In genomic region chr12:55302485-55303441, GRCm38 (mm10) we compare ENCODE assay signal across 7 mouse cellular contexts. TPM values are rescaled to one million over a fixed set of nuclear protein-coding genes. Genes with fewer than 3 reads are reported as not detected.
DNase-seq lines count a peak whose midpoint lies in the region; ATAC-seq lines count a peak whose summit lies in the region.

Gene Ppp2r3c, minus strand, starts transcription at chr12:55302998.

- peak within 1 kb of the TSS; percentile 94 for H3K27ac ChIP-seq in intestine, embryonic 15.5 days
- peak within 1 kb of the TSS; percentile 97 for H3K27ac ChIP-seq in midbrain, embryonic 10.5 days (replicated peaks)

- peak within 1 kb of the TSS; percentile 60 for H3K4me2 ChIP-seq in intestine, embryonic 15.5 days (replicated peaks)

- peak within 1 kb of the TSS; percentile 62 for H3K4me3 ChIP-seq in intestine, embryonic 15.5 days (replicated peaks)
- peak within 1 kb of the TSS; percentile 71 for H3K4me3 ChIP-seq in midbrain, embryonic 10.5 days

- H3K36me3 ChIP-seq in intestine, embryonic 15.5 days = no peaks in the 10 kb centered on the region
- H3K36me3 ChIP-seq in midbrain, embryonic 10.5 days = peaks cover 46% of the 10 kb centered on the region

- peak; percentile 94 for DNase-seq in adrenal gland, adult 2 months
- peak; percentile 90 for DNase-seq in embryo, embryonic 11.5 days (ENCODE audit: low read depth, low spot score)
- DNase-seq in gastrocnemius, postnatal 36 days = peak; percentile 84 to 87
- peak; percentile 93 to 96 for DNase-seq in left cerebral cortex, postnatal 25 days (ENCODE audit: low spot score in 2 of 2)
- DNase-seq in midbrain, embryonic 10.5 days (ENCODE audit: low spot score) = peak; percentile 92
- DNase-seq in right cerebral cortex, postnatal 4 days = peak; percentile 81

- peak within 1 kb of the TSS; percentile 64 for H3K9ac ChIP-seq in intestine, embryonic 15.5 days

- H3K4me1 ChIP-seq in intestine, embryonic 15.5 days (replicated peaks) = peaks cover 14% of the 10 kb centered on the region
- peaks cover 34% of the 10 kb centered on the region for H3K4me1 ChIP-seq in midbrain, embryonic 10.5 days

- no peaks in the 10 kb centered on the region for H3K9me3 ChIP-seq in intestine, embryonic 15.5 days
- H3K9me3 ChIP-seq in midbrain, embryonic 10.5 days (replicated peaks) = peaks cover 2% of the 10 kb centered on the region; the same call in 1 of the 2 replicates

- ATAC-seq in intestine, embryonic 15.5 days = peak; percentile 96

- no peaks in the 10 kb centered on the region for H3K27me3 ChIP-seq in intestine, embryonic 15.5 days (replicated peaks)
- no peaks in the 10 kb centered on the region for H3K27me3 ChIP-seq in midbrain, embryonic 10.5 days (ENCODE audit: low read depth, poor library complexity, severe bottlenecking)

- intact Hi-C loops in gastrocnemius, postnatal 36 days (cut with DNase I) = no loop called here
- intact Hi-C loops in left cerebral cortex, postnatal 25 days (cut with DNase I) = loop anchor here (10.0 kb wide), 1 partner anchor 532 kb away; the partner anchor contains the start of gene Brms1l

- WGBS in intestine, embryonic 15.5 days = under 1% methylated on average over 55 of the region's 55 CpGs
- under 1% methylated on average over 55 of the region's 55 CpGs for WGBS in midbrain, embryonic 10.5 days

RNA-seq across cellular contexts. Expression of gene Ppp2r3c, which starts in this region (rescaled TPM):
- total RNA-seq in adrenal gland, adult 2 months (2021) = 10 to 100 TPM; 11.3 to 12.9 TPM
- polyA plus RNA-seq in adrenal gland, adult 2 months (2012; rRNA removed) = 0.39 and 0.40 TPM in 2 replicates
- total RNA-seq in gastrocnemius, postnatal 36 days (2021) = 1 to 10 TPM; 9.0 to 9.1 TPM
- polyA plus RNA-seq in intestine, embryonic 15.5 days (2015; fragmentation: Nextera tagmentation; extraction: Ambion mirVana) = 10.9 and 11.3 TPM in 2 replicates
- 10 to 100 TPM; 11.4 to 13.9 TPM for total RNA-seq in left cerebral cortex, postnatal 25 days (2021)
- 24.2 and 26.6 TPM in 2 replicates for polyA plus RNA-seq in midbrain, embryonic 10.5 days (2016; fragmentation: Nextera tagmentation; extraction: Ambion mirVana)

Comparison
In these comparisons a context has a peak if more than half of its experiments do, and no peak if none do; other contexts are left out.
1. Peak in every context shown above with its lines: DNase-seq, ATAC-seq, H3K4me3 ChIP-seq and H3K27ac ChIP-seq.